Mouse (Mus musculus): ENCODE data around the gene Fam118b.

DNA sequence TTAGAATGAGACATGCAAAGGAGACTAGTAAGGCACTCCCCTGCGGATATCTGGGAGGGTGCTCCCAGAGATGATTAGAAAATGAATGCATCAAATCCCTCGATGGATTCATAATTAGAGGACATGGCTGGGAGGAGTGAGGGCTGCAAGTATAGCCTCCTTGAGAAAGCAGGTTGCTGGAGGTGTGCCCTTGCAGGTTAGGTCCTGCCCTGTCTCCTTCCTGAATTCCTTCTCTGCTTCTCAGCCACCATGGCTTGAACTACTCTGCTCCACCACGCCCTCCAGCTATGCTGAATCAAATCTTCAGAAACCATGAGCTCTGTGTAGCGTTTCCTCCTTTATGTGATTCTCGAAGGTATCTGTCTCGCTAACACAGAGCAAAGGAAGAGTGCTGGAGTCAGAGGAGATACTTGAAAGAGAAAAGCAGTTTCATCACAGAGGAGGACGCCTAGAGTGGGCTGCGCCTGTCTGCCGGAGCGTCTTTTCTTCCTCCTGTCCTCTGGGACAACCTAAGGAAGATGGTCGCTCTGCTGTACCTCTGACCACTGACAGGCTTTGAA is 74.5 kb downstream of the Fam118b start:
- no peak for TF ChIP-seq POLR2A (IDR thresholded peaks at IDR 0.05; ENCODE audit: borderline replicate concordance, control insufficient read depth, low read depth, low read length)
- no peak for TF ChIP-seq CTCF (IDR thresholded peaks at IDR 0.05; ENCODE audit: control insufficient read depth, insufficient read depth, low read length)
